Mouse (Mus musculus) kidney, adult 2 months (tissue): ENCODE data around the gene Gclc. TPM values are rescaled to one million over a fixed set of nuclear protein-coding genes. Genes with fewer than 3 reads are reported as not detected.

Source experiments
- DNase-seq: peaks from one replicate; pipeline ENCODE4 v3.0.0; 2021
- H3K27ac ChIP-seq: fragments of 200-500 bp; 2 replicates; pipeline ENCODE4 v1.5.1; 2012; ENCODE audit warnings: low read depth, low read length, control low read depth, inconsistent platforms; ENCODE audit not compliant: insufficient read depth
- H3K27me3 ChIP-seq: fragments of 200-500 bp; replicated peaks from 2 replicates; pipeline ENCODE4 v1.6.1; 2012; ENCODE audit warnings: mild to moderate bottlenecking, moderate library complexity, low read length, inconsistent platforms; ENCODE audit not compliant: control insufficient read depth, insufficient read depth
- H3K36me3 ChIP-seq: fragments of 200-500 bp; 2 replicates; pipeline ENCODE4 v1.6.1; 2012; ENCODE audit warnings: mild to moderate bottlenecking, moderate library complexity, low read length, inconsistent platforms; ENCODE audit not compliant: control insufficient read depth, insufficient read depth
- H3K4me1 ChIP-seq: fragments of 200-500 bp; 2 replicates; pipeline ENCODE4 v1.6.1; 2011; ENCODE audit warnings: low read length; ENCODE audit not compliant: control insufficient read depth, insufficient read depth
- H3K4me3 ChIP-seq: fragments of 200-500 bp; 2 replicates; pipeline ENCODE4 v1.5.1; 2011; ENCODE audit warnings: mild to moderate bottlenecking, low read depth, low read length, control low read depth; ENCODE audit not compliant: insufficient read depth
- CTCF ChIP-seq: fragments of 200-500 bp; conservative IDR thresholded peaks from 2 replicates; pipeline ENCODE4 v1.5.1; 2011; ENCODE audit warnings: low read depth, mild to moderate bottlenecking, control low read depth, low read length, moderate library complexity, mixed read lengths; ENCODE audit not compliant: insufficient read depth, insufficient read length
- POLR2A ChIP-seq: fragments of 200-500 bp; IDR thresholded peaks from one replicate; pipeline ENCODE4 v1.6.1; 2011; ENCODE audit warnings: low read depth, low read length, control low read depth
- WGBS: fragments of 180-500 bp; shearing (Covaris S2); methylation state at CpG from one replicate; pipeline ENCODE4 v1.1.7; 2018; 5-methylcytosine and 5-hydroxymethylcytosine counted together
- polyA plus RNA-seq: library from polyadenylated mRNA; depleted of rRNA; stranded (reverse); fragments of >200 nt; gene quantifications from 2 replicates; pipeline ENCODE4 v1.2.3, GENCODE M21; 2012

Gclc gene
- polyA plus RNA-seq, 1 experiment, result 88.7 TPM

DNA sequence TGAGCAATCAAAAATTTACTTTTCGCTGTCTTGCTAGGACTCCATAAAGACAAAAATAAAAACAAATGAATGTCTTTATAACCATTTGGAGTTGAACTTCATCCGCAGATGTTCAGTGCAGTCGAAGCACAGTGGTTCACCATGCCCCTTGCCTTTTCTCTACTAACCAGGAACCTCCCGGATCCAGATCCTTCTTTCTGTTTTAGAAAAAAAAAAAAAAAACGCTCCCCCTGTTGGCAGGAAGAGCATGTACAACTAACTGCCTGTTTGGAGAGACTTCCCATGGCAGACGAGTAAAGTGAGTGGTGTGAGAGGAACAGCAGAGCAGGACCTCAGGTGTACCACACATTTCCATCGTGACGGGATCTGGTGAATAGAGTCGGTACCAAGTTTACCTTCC, 1.7 kb downstream of the Gclc start:
- H3K36me3 ChIP-seq, result no peaks in the 10 kb centered on the region; the same call in 1 of the 2 replicates
- peak overlapping the region; percentile 46 for H3K4me3 ChIP-seq
- H3K27me3 ChIP-seq, result no peaks in the 10 kb centered on the region
- TF ChIP-seq POLR2A (no peak), CTCF (peak; percentile 51)
- WGBS, result 21% methylated on average over 9 of the region's 9 CpGs
- no peak for DNase-seq
- H3K4me1 ChIP-seq, result peaks cover 12% of the 10 kb centered on the region; the same call in 1 of the 2 replicates
- peak overlapping the region; percentile 27; the same call in 1 of the 2 replicates for H3K27ac ChIP-seq

DNA sequence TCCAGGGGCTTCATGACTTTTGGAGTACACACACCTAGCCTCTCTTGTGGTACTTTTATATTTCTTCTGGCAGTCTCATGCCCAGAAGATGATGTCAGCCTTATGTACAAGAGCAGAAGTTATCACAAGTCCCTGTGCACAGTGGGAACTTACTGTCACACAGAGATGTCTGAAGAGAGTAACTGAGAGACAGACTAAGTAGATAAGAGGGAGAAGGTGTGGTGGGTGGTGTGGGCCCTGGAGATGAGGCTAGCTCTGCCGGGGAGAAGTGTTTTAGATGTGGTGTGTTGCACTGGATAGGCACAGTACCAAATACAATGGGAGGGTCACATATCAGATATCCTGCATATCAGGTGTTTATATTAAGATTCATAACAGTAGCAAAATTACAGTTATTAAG, 3.0 kb downstream of the Gclc start:
- TF ChIP-seq CTCF, result no peak
- Histone ChIP-seq H3K36me3 (no peaks in the 10 kb centered on the region; the same call in 1 of the 2 replicates), H3K4me1 (peaks cover 9% of the 10 kb centered on the region; the same call in 1 of the 2 replicates), H3K4me3 (no peak overlapping the region), H3K27ac (0 out of 2 replicates have a peak overlapping the region, but pooled peaks have one; percentile 22), H3K27me3 (no peaks in the 10 kb centered on the region)
- 69% methylated on average over 1 of the region's 1 CpGs for WGBS
- DNase-seq, result no peak

DNA sequence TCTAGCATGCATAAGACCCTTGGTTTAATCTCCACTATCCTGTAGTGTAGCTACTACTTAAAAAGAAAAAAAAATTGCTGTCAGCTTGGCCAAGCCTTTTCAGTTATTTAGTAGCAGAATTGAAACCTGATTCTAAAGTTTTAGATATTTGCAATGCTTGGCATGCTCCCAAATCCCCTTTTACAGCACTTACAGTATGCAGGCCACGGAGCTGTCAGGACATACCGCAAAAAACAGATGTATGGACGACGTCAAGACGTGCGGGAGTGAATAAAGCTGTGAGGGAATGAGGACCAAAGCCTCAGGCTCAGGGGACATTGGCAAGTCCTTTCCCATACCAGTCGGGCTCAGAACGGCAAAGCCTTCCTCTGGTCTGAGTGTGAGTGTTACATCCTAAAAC, 4.1 kb downstream of the Gclc start:
- no peaks in the 10 kb centered on the region; the same call in 1 of the 2 replicates for H3K36me3 ChIP-seq
- WGBS, result 54% methylated on average over 8 of the region's 8 CpGs
- H3K27ac ChIP-seq, result no peak overlapping the region
- TF ChIP-seq CTCF, result no peak
- TF ChIP-seq POLR2A, result no peak
- H3K4me3 ChIP-seq, result no peak overlapping the region
- no peaks in the 10 kb centered on the region for H3K27me3 ChIP-seq
- DNase-seq, result no peak
- H3K4me1 ChIP-seq, result peaks cover 9% of the 10 kb centered on the region; the same call in 1 of the 2 replicates

DNA sequence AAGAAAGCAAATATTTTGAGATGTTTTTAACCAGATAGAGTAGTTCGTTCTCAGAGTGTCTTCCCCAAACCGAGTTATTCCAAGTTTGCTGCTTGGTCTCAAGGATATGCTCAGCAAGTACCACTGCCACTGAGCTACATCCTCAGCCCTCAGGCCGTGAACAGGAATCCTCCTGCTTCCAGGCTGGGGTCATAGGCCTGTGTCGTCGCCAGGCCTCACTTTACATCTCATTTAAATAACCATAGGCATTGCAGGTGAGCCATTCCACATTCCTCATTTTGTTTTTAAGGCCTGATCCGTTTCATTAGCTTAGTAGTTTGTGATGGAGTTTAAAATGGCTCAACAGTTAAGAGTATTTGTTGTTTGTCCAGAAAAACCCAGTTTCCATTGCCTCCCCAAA, 4.8 kb downstream of the Gclc start:
- WGBS, result 67% methylated on average over 6 of the region's 6 CpGs
- Histone ChIP-seq H3K27ac (no peak overlapping the region), H3K4me1 (peaks cover 9% of the 10 kb centered on the region; the same call in 1 of the 2 replicates), H3K36me3 (no peaks in the 10 kb centered on the region; the same call in 1 of the 2 replicates), H3K27me3 (no peaks in the 10 kb centered on the region), H3K4me3 (no peak overlapping the region)
- no peak for DNase-seq
- TF ChIP-seq POLR2A (no peak), CTCF (no peak)

GRCm38 (mm10) chr9:77759756-77760155, 5.4 kb downstream of the Gclc start:
- Histone ChIP-seq H3K4me1 (peaks cover 9% of the 10 kb centered on the region; the same call in 1 of the 2 replicates), H3K4me3 (no peak overlapping the region), H3K27ac (no peak overlapping the region), H3K27me3 (no peaks in the 10 kb centered on the region), H3K36me3 (no peaks in the 10 kb centered on the region; the same call in 1 of the 2 replicates)
- 41% methylated on average over 6 of the region's 6 CpGs for WGBS
- peak; percentile 84 for DNase-seq
- TF ChIP-seq POLR2A (no peak), CTCF (no peak)

GRCm38 (mm10) chr9:77766218-77766617, 11.9 kb downstream of the Gclc start:
- no peak for TF ChIP-seq POLR2A
- TF ChIP-seq CTCF, result no peak
- Histone ChIP-seq H3K4me3 (no peak overlapping the region), H3K27ac (peak overlapping the region; percentile 5; the same call in 1 of the 2 replicates), H3K27me3 (no peaks in the 10 kb centered on the region), H3K4me1 (peaks cover 18% of the 10 kb centered on the region), H3K36me3 (no peaks in the 10 kb centered on the region; the same call in 1 of the 2 replicates)
- DNase-seq, result peak; percentile 65
- 63% methylated on average over 8 of the region's 8 CpGs for WGBS

GRCm38 (mm10) chr9:77766767-77767166, 12.4 kb downstream of the Gclc start:
- no peak for TF ChIP-seq POLR2A
- TF ChIP-seq CTCF, result no peak
- Histone ChIP-seq H3K4me1 (peaks cover 18% of the 10 kb centered on the region), H3K36me3 (no peaks in the 10 kb centered on the region; the same call in 1 of the 2 replicates), H3K4me3 (no peak overlapping the region), H3K27ac (peak overlapping the region; percentile 5; the same call in 1 of the 2 replicates), H3K27me3 (no peaks in the 10 kb centered on the region)
- 61% methylated on average over 3 of the region's 3 CpGs for WGBS
- DNase-seq, result no peak
